In genomic region chr17:90456748-90457147, GRCm38 (mm10) we compare ENCODE assay signal across 13 mouse cellular contexts.
A peak's percentile ranks its signal among the peaks of the same experiment; 100 is the strongest.
DNase-seq lines count a peak whose midpoint lies in the region; ATAC-seq and TF ChIP-seq lines count a peak whose summit lies in the region.
"Had no signal": no experiment of that assay in that cellular context is flagged by ENCODE, and none has a peak within 500 bp of the region (broad histone marks: within the 10 kb centered on the region; RNA-seq: fewer than 3 reads in every experiment).

No protein-coding gene starts in this region.

- 0 out of 2 replicates have a peak, but pooled peaks have one; percentile 1 for TF ChIP-seq CTCF in lung, embryonic 14.5 days (IDR thresholded peaks at IDR 0.05; ENCODE audit: low read depth)
- peak; percentile 37; the same call in 1 of the 2 replicates for TF ChIP-seq CTCF in forebrain, postnatal 0 days (IDR thresholded peaks at IDR 0.05; ENCODE audit: low read depth)

- DNase-seq in cerebellum, postnatal 10 days: peak; percentile 28 to 49
- DNase-seq in cerebellum, adult 18-20 months: no peak
- DNase-seq in lung, embryonic 14.5 days: peak; percentile 5
- DNase-seq in lung, postnatal 36 days: no peak
- DNase-seq in forebrain, postnatal 0 days: no peak
- DNase-seq in left cerebral cortex, postnatal 14 days (ENCODE audit: low spot score in 2 of 2): no peak
- DNase-seq in kidney, postnatal 10 days: no peak
- DNase-seq: kidney, adult 8-10 months; right cerebral cortex, adult 18-20 months had no signal

- H3K9ac ChIP-seq in lung, embryonic 14.5 days: no peak overlapping the region
- H3K9ac ChIP-seq in forebrain, postnatal 0 days: no peak overlapping the region
- H3K9ac ChIP-seq in neural tube, embryonic 14.5 days (replicated peaks; ENCODE audit: low read depth, low read length): no peak overlapping the region
- H3K9ac ChIP-seq: embryonic facial prominence, embryonic 13.5 days; limb, embryonic 15.5 days had no signal

- no peak overlapping the region for H3K4me2 ChIP-seq in lung, embryonic 14.5 days
- H3K4me2 ChIP-seq in forebrain, postnatal 0 days (ENCODE audit: low read depth): peak overlapping the region; percentile 79
- peak overlapping the region; percentile 64 for H3K4me2 ChIP-seq in neural tube, embryonic 14.5 days (ENCODE audit: low read depth, low read length)

- H3K9me3 ChIP-seq in lung, embryonic 14.5 days (ENCODE audit: low read depth, low read length): no peaks in the 10 kb centered on the region
- no peaks in the 10 kb centered on the region for H3K9me3 ChIP-seq in forebrain, postnatal 0 days (ENCODE audit: low read length)
- no peaks in the 10 kb centered on the region for H3K9me3 ChIP-seq in neural tube, embryonic 14.5 days (ENCODE audit: control insufficient read depth, low read length)
- H3K9me3 ChIP-seq: embryonic facial prominence, embryonic 13.5 days; limb, embryonic 15.5 days had no signal

- ATAC-seq in lung, embryonic 14.5 days (ENCODE audit: insufficient read depth): no peak
- no peak for ATAC-seq in forebrain, postnatal 0 days
- ATAC-seq in neural tube, embryonic 14.5 days (ENCODE audit: low read depth): no peak

- H3K27ac ChIP-seq in lung, embryonic 14.5 days (ENCODE audit: low read depth): no peak overlapping the region
- no peak overlapping the region for H3K27ac ChIP-seq in forebrain, postnatal 0 days (ENCODE audit: low read depth, low read length)
- 0 out of 2 replicates have a peak overlapping the region, but pooled peaks have one; percentile 91 for H3K27ac ChIP-seq in neural tube, embryonic 14.5 days (ENCODE audit: low read depth, low read length)
- H3K27ac ChIP-seq: embryonic facial prominence, embryonic 13.5 days; limb, embryonic 15.5 days had no signal

- H3K36me3 ChIP-seq in lung, embryonic 14.5 days (ENCODE audit: insufficient read depth): no peaks in the 10 kb centered on the region
- no peaks in the 10 kb centered on the region for H3K36me3 ChIP-seq in forebrain, postnatal 0 days (ENCODE audit: insufficient read depth)
- H3K36me3 ChIP-seq in neural tube, embryonic 14.5 days (ENCODE audit: control insufficient read depth, insufficient read depth, low read length): no peaks in the 10 kb centered on the region
- H3K36me3 ChIP-seq: embryonic facial prominence, embryonic 13.5 days; limb, embryonic 15.5 days had no signal

- intact Hi-C loops in left cerebral cortex, postnatal 14 days (cut with DNase I): loop anchor here (10.0 kb wide), 1 partner anchor 372 kb away; no protein-coding TSS in a partner anchor

- H3K4me1 ChIP-seq in lung, embryonic 14.5 days (ENCODE audit: insufficient read depth): no peaks in the 10 kb centered on the region
- H3K4me1 ChIP-seq in forebrain, postnatal 0 days (ENCODE audit: insufficient read depth): peaks cover 9% of the 10 kb centered on the region; the same call in 1 of the 2 replicates
- peaks cover 5% of the 10 kb centered on the region; the same call in 1 of the 2 replicates for H3K4me1 ChIP-seq in neural tube, embryonic 14.5 days (ENCODE audit: control insufficient read depth, insufficient read depth, low read length)

- WGBS in lung, embryonic 14.5 days: 43% methylated on average over 5 of the region's 5 CpGs
- 30% methylated on average over 5 of the region's 5 CpGs for WGBS in forebrain, postnatal 0 days
- 37% methylated on average over 5 of the region's 5 CpGs for WGBS in neural tube, embryonic 14.5 days

- no peak overlapping the region for H3K4me3 ChIP-seq in lung, embryonic 14.5 days (ENCODE audit: low read depth, low read length)
- no peak overlapping the region for H3K4me3 ChIP-seq in forebrain, postnatal 0 days (ENCODE audit: low read depth, low read length)
- 0 out of 2 replicates have a peak overlapping the region, but pooled peaks have one; percentile 66 for H3K4me3 ChIP-seq in neural tube, embryonic 14.5 days (ENCODE audit: low read depth, low read length)
- H3K4me3 ChIP-seq: myocyte had no signal

- peaks cover 23% of the 10 kb centered on the region for H3K27me3 ChIP-seq in lung, embryonic 14.5 days (ENCODE audit: insufficient read depth, low read length)
- no peaks in the 10 kb centered on the region for H3K27me3 ChIP-seq in forebrain, postnatal 0 days (ENCODE audit: insufficient read depth, low read length)
- H3K27me3 ChIP-seq in neural tube, embryonic 14.5 days (ENCODE audit: control insufficient read depth, insufficient read depth, low read length): no peaks in the 10 kb centered on the region

Comparison
In these comparisons a context has a peak if more than half of its experiments do, and no peak if none do; other contexts are left out.
1. DNase-seq: peak in cerebellum, postnatal 10 days (2 of 2) and lung, embryonic 14.5 days (single experiment); none in cerebellum, adult 18-20 months (0 of 2), lung, postnatal 36 days (single experiment), forebrain, postnatal 0 days (single experiment), left cerebral cortex, postnatal 14 days (0 of 2) and kidney, postnatal 10 days (single experiment).